Mouse (Mus musculus) brain, embryonic 14.5 days (tissue): ENCODE measurements around the gene Stom.

Experiments
- CTCF ChIP-seq: fragments of 200-500 bp; IDR thresholded peaks from 2 replicates; pipeline ENCODE4 v1.5.1; 2012; ENCODE audit warnings: inconsistent platforms, mild to moderate bottlenecking, moderate library complexity, borderline replicate concordance; ENCODE audit not compliant: insufficient read depth, insufficient read length; ENCODE audit errors: extremely low read depth
- POLR2A ChIP-seq: fragments of 200-500 bp; IDR thresholded peaks from 2 replicates; pipeline ENCODE4 v1.6.1; 2012; ENCODE audit warnings: mild to moderate bottlenecking, inconsistent platforms, borderline replicate concordance; ENCODE audit not compliant: poor library complexity, insufficient read depth, insufficient read length, severe bottlenecking; ENCODE audit errors: extremely low read depth

- TF ChIP-seq CTCF (no peak), POLR2A (no peak)
Observed at GRCm38 (mm10) chr2:35377600-35377999, 40.8 kb upstream of the Stom start.
